Mouse (Mus musculus) embryo, embryonic 9.5 days (tissue): ENCODE measurements around the gene P2rx5.

Experiments
- DNase-seq: peaks from one replicate; pipeline ENCODE4 v3.0.0-alpha.2; 2017; ENCODE audit errors: extremely low spot score

P2rx5 gene

GRCm38 (mm10) chr11:73159957-73160810, at the start of gene P2rx5:
P2rx5 (plus strand) TSS chr11:73160421.
- DNase-seq, result peak; percentile 41

- DNase-seq, result no peak
Measured at GRCm38 (mm10) chr11:73111414-73111813, 48.8 kb upstream of the P2rx5 start.

GRCm38 (mm10) chr11:73126495-73126894, 33.7 kb upstream of the P2rx5 start:
- no peak for DNase-seq

- no peak for DNase-seq
Measured at GRCm38 (mm10) chr11:73131020-73131419, 29.2 kb upstream of the P2rx5 start.

GRCm38 (mm10) chr11:73132999-73133398, 27.2 kb upstream of the P2rx5 start:
- DNase-seq, result no peak

GRCm38 (mm10) chr11:73134222-73134621, 26.0 kb upstream of the P2rx5 start:
- no peak for DNase-seq

- DNase-seq, result no peak
Measured at GRCm38 (mm10) chr11:73136587-73136986, 23.6 kb upstream of the P2rx5 start.

GRCm38 (mm10) chr11:73137116-73137515, 23.1 kb upstream of the P2rx5 start:
- no peak for DNase-seq

GRCm38 (mm10) chr11:73137591-73138501, 22.4 kb upstream of the P2rx5 start, which contains the start of gene Haspin:
Haspin (minus strand) TSS chr11:73138294.
- peak; percentile 90 for DNase-seq

- no peak for DNase-seq
Measured at GRCm38 (mm10) chr11:73144261-73144681, 15.9 kb upstream of the P2rx5 start.

GRCm38 (mm10) chr11:73146026-73146974, 13.9 kb upstream of the P2rx5 start:
- DNase-seq, result no peak

GRCm38 (mm10) chr11:73146975-73147365, 13.3 kb upstream of the P2rx5 start:
- DNase-seq, result no peak

- DNase-seq, result no peak
Measured at GRCm38 (mm10) chr11:73148209-73148608, 12.0 kb upstream of the P2rx5 start.

- DNase-seq, result no peak
Measured at GRCm38 (mm10) chr11:73155071-73155470, 5.2 kb upstream of the P2rx5 start.

GRCm38 (mm10) chr11:73160811-73161200, 585 bp downstream of the P2rx5 start:
- DNase-seq, result no peak

GRCm38 (mm10) chr11:73161616-73162015, 1.4 kb downstream of the P2rx5 start:
- no peak for DNase-seq

GRCm38 (mm10) chr11:73162284-73162683, 2.1 kb downstream of the P2rx5 start:
- no peak for DNase-seq

- no peak for DNase-seq
Measured at GRCm38 (mm10) chr11:73168071-73168470, 7.8 kb downstream of the P2rx5 start.

GRCm38 (mm10) chr11:73168576-73168975, 8.4 kb downstream of the P2rx5 start:
- DNase-seq, result no peak

- DNase-seq, result no peak
Measured at GRCm38 (mm10) chr11:73169231-73169630, 9.0 kb downstream of the P2rx5 start.

GRCm38 (mm10) chr11:73172186-73172585, 12.0 kb downstream of the P2rx5 start:
- no peak for DNase-seq
